Mouse (Mus musculus): ENCODE data around the gene Rnaseh2c. TPM values are rescaled to one million over a fixed set of nuclear protein-coding genes. Genes with fewer than 3 reads are reported as not detected.

Gene Rnaseh2c
- total RNA-seq, 2 experiments from 2014 or later = 42.7 to 53.2 TPM

DNA sequence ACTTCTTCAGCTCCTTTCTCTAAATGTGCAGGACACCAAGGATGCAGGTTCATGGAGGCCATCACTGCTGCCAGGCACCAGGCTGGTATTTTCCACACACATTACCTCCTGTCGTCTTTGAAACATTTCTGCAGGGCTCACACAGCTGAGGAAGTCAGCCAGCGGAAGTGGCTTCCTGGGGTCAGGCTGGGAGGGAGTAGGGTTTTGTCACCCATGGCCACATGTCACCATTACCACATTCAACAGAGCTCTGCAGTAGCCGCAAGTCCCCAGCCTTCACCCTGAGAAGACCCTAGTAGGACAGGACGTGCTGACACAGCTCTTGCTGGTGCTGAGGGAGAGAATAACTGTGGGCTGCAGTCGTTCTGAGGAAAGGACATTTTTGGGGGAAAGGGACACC lies 29.8 kb upstream of the Rnaseh2c start:
- peak; percentile 16 to 19 for DNase-seq
- intact Hi-C loops (cut with DNase I) = no loop called here

GRCm38 (mm10) chr19:5572331-5573125 lies 29.1 kb upstream of the Rnaseh2c start:
- intact Hi-C loops (cut with DNase I) = no loop called here
- DNase-seq = peak; percentile 15 to 37

DNA sequence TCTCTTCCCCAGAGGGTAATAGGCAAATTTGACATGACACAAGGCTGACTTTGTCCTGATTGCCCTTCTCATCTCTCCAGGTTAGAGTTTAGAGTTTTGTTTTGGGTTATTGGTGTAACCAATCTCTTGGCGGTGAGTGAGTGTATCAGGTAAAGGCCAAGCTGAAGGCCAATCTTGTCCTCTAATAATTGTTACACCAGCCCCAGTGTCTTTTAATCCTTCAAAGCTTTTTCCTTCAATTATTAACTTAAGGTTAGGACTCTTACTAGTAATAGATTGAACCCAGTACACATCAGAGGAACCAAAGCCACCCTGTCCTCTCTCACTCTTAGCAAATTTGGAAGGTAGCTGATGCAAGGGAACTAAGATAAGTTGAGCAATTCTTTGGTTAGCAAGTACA lies 26.3 kb upstream of the Rnaseh2c start:
- intact Hi-C loops (cut with DNase I) = no loop called here
- no peak for DNase-seq

GRCm38 (mm10) chr19:5579971-5580370 lies 21.7 kb upstream of the Rnaseh2c start:
- no peak for DNase-seq
- intact Hi-C loops (cut with DNase I) = no loop called here

GRCm38 (mm10) chr19:5580776-5581175 lies 20.9 kb upstream of the Rnaseh2c start:
- intact Hi-C loops (cut with DNase I) = no loop called here
- DNase-seq = no peak

- no peak for DNase-seq
- intact Hi-C loops (cut with DNase I) = no loop called here
Measured at GRCm38 (mm10) chr19:5581995-5582394, 19.7 kb upstream of the Rnaseh2c start.

- intact Hi-C loops (cut with DNase I) = no loop called here
- DNase-seq = no peak
Measured at GRCm38 (mm10) chr19:5589159-5589558, 12.5 kb upstream of the Rnaseh2c start.

DNA sequence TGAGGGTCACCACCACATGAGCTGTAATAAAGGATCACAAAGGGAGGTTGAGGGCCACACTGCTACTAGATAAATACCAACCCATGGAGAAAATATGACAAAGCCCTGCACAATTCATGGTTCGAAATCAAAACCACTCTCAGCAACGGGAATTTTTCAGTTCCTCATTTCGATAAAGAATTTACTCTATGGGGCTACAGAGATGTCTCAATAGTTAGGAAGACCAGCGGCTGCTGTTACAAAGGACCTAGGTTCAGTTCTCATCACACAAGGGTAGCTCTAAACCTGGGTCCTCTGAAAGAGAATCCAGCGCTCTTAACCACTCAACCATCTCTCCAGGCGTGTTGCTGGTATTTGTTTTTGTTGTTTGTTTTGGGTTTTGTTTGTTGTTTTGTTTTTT lies 9.8 kb upstream of the Rnaseh2c start:
- intact Hi-C loops (cut with DNase I) = no loop called here
- DNase-seq = no peak

DNA sequence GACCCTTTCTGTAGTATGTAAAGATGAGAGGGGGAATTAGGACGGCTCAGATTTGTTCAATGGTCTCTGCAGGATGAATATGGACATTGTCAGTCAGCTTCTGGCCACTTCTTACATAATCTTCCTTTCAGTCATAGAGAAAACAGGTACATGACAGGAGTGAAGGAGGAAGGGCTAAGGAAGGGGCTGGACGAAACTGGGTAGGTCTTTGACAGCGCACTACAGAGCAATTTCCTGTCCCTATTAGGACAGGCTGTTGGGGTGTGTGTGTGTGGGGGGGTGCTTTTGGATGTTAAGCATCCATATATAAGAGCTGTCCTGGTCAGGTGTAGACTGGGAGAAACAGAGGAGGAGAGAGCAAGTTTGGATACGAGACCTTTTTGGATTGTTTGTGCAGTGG lies 2.4 kb upstream of the Rnaseh2c start:
- intact Hi-C loops (cut with DNase I) = no loop called here
- no peak for DNase-seq

DNA sequence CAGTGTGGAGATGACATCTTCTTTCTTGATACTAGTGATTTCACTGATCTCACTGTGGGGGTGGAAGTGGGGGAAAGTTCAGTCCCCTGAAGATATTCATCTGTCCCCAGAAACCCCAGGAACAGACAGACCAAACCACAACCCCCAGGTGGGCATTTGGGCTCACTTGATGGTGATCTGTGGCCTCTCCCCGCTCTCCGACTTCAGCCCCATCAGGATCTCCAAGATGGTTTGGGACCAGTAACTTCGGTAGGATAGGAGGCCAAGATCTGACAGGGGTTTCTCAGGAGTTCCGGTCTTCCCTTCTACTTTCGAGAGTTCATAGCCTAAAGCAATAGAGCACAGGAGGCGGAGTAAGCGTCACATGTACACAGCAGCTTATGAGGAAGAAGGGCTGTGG lies 2.0 kb downstream of the Rnaseh2c start:
- intact Hi-C loops (cut with DNase I) = no loop called here
- DNase-seq = no peak

DNA sequence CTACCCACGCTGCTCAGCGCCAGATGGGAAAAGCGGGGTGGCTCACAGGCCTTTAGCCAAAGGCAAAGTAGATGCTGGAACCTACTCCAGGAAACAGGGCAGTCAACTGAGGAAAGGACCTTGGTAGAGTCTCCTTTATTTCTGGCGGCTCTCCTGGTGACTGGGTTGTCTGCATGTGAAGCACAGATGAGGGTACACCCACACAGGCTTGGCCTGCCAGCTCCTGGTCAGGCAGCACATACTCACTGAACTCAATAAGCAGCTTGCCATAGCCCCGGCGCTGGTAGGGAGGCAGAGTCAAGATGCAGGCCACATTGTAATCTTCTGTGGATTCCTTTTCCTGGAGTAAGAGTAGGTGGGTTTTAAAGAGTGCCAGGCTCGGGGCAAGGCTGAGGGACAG lies 3.5 kb downstream of the Rnaseh2c start:
- intact Hi-C loops (cut with DNase I) = no loop called here
- no peak for DNase-seq

DNA sequence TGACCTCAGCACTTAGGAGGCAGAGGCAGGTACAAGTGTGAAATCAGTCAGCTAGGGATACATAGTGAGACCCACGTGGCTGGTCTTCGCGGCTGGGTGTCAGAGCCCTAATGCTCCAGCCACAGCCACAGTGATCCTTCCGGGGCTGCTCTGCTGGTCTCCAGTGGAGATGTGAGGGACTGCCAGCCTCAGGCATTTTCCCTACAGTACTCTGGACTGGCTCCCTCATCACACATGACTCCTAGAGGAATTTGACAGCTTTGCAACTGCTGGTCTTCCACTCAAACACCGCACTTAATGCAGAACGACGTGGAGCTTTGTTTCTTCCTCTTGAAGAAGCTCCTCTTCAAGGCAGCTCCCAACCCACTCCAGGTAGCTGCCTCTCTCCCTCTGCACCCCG lies 4.5 kb downstream of the Rnaseh2c start:
- intact Hi-C loops (cut with DNase I) = no loop called here
- DNase-seq = no peak

DNA sequence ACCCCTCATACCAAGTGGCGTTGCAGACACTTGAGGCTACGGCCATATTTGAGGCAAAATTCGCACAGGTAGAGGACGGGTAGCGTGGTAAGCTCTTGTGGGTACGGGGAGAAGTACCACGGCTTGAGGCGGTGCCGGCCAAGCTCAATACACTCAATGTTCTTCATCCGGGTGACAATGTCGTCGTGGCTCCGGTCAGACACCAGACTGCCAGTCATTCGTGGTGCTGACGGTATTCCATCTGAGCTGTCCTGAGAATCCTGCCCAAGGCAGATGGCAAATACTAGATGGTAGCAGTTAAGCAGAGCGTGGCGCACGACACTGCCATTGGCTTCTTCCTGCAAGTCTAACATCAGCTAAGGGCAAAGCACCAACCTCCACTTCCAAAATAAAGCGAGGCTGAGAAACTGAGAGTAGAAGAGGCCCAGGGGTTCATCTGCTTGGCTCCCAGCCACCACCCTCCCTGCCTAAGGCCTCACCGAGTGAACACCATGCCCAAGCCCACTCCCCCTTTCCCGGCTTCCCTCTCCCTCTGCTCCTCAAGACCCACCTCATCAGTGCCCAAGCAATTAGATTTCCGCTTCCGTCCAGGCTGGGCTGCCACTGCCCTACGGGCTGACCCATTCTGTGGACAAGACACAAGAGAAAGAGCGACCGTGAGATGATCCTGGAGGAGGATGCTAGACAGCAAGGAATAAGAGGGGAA lies 6.2 kb downstream of the Rnaseh2c start:
- DNase-seq = no peak
- intact Hi-C loops (cut with DNase I) = loop anchor here (2.0 kb wide), 1 partner anchor 79 kb away; no protein-coding TSS in a partner anchor

DNA sequence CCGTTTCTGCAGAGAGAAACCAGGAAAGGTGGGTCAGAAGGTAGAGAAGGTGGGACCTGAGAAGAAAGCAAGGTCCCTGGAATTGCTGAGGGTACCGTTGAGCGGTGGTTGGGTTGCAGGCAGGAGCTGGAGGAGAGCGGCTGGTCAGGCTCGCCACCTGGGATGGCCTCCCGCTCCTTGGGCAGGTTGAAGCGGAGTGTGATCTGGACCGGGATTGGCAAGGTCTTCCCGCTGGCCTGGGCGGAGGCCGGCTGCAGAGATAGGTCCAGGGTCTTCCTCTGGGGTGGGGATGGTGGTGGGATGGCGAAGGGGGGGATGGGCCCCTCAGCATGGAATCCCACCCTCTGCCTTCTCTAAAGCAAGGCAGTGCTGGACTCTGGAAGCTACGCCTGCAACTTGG lies 7.0 kb downstream of the Rnaseh2c start:
- intact Hi-C loops (cut with DNase I) = loop anchor here (2.0 kb wide), 1 partner anchor 78 kb away; no protein-coding TSS in a partner anchor
- DNase-seq = no peak

- no peak for DNase-seq
- intact Hi-C loops (cut with DNase I) = loop anchor here (2.0 kb wide), 1 partner anchor 78 kb away; no protein-coding TSS in a partner anchor
Measured at GRCm38 (mm10) chr19:5609171-5609546, 7.5 kb downstream of the Rnaseh2c start.

- DNase-seq = peak; percentile 90 to 99
- intact Hi-C loops (cut with DNase I) = loop anchor here (2.0 kb wide), 2 partner anchors 51 to 77 kb away; no protein-coding TSS in a partner anchor
Measured at GRCm38 (mm10) chr19:5609547-5610404, 8.1 kb downstream of the Rnaseh2c start, which contains the start of gene Kat5. Gene Kat5 (minus strand): TSS chr19:5610237.

GRCm38 (mm10) chr19:5611973-5612372 lies 10.3 kb downstream of the Rnaseh2c start:
- DNase-seq = no peak
- intact Hi-C loops (cut with DNase I) = loop anchor here (2.0 kb wide), 1 partner anchor 49 kb away; no protein-coding TSS in a partner anchor

DNA sequence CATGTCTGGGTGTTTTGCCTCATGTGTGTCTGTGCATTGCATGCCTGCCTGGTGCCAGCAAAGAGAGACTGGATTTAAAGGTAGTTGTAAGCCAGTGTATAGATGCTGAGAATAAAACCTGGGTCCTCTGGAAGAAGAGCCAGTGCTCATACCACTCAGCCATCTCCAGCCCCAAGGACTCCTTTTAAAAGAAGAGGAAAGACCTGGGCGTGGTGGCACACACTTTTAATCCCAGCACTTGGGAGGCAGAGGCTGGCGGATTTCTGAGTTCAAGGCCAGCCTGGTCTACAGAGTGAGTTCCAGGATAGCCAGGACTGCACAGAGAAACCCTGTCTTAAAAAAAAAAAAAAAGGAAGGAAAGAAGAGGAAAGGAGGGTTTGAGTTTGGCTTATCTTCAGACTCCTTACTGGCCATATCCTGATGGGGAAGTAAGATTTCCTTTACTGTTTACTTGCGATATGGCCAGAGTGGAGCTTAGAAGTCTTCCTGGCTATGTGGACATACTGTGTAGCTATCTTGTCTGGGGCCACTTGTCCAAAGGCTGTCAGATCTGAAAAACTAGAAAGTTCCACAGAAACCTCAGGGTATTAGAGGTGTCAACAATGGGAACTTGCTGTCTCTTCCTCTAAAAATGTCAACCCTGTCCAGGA lies 11.2 kb downstream of the Rnaseh2c start:
- DNase-seq = no peak
- intact Hi-C loops (cut with DNase I) = no loop called here

GRCm38 (mm10) chr19:5614953-5615352 lies 13.3 kb downstream of the Rnaseh2c start:
- no peak for DNase-seq
- intact Hi-C loops (cut with DNase I) = no loop called here

- no peak for DNase-seq
- intact Hi-C loops (cut with DNase I) = no loop called here
Measured at GRCm38 (mm10) chr19:5620007-5620406, 18.3 kb downstream of the Rnaseh2c start.

Data from heart, postnatal 36 days (tissue).